Mouse (Mus musculus) midbrain, postnatal 0 days (tissue): ENCODE results near the gene Mtmr3. TPM values are rescaled to one million over a fixed set of nuclear protein-coding genes. Genes with fewer than 3 reads are reported as not detected.
A peak's percentile ranks its signal among the peaks of the same experiment; 100 is the strongest.

ENCODE experiments used
- ATAC-seq: fragments of 200-750 bp; cut with Nextera tagmentation; 2 replicates; pipeline ENCODE4 v1.8.0; 2017; ENCODE audit warnings: moderate number of reproducible peaks, mild to moderate bottlenecking, moderate TSS enrichment, moderate library complexity; ENCODE audit not compliant: low FRiP score
- DNase-seq: peaks from one replicate; pipeline ENCODE4 v3.0.0-alpha.2; 2015; ENCODE audit warnings: low spot score
- H3K27ac ChIP-seq: fragments of 300-500 bp; sonication (generic); 2 replicates; pipeline ENCODE4 v1.5.1; 2014; ENCODE audit warnings: low read depth, mild to moderate bottlenecking, low read length, mixed read lengths
- H3K27me3 ChIP-seq: fragments of 300-500 bp; sonication (generic); 2 replicates; pipeline ENCODE4 v1.6.1; 2014; ENCODE audit warnings: low read length, control low read depth, mixed read lengths; ENCODE audit not compliant: insufficient read depth
- H3K36me3 ChIP-seq: fragments of 300-500 bp; sonication (generic); 2 replicates; pipeline ENCODE4 v1.6.1; 2014; ENCODE audit warnings: low read length, control low read depth, mixed read lengths; ENCODE audit not compliant: insufficient read depth
- H3K4me1 ChIP-seq: fragments of 300-500 bp; sonication (generic); 2 replicates; pipeline ENCODE4 v1.6.1; 2014; ENCODE audit warnings: mild to moderate bottlenecking, control low read depth, antibody characterized with exemption, low read length, mixed read lengths; ENCODE audit not compliant: insufficient read depth
- H3K4me2 ChIP-seq: fragments of 300-500 bp; sonication (generic); 2 replicates; pipeline ENCODE4 v1.6.1; 2014; ENCODE audit warnings: low read depth, mild to moderate bottlenecking, low read length, mixed read lengths; ENCODE audit not compliant: poor library complexity, severe bottlenecking
- H3K4me3 ChIP-seq: fragments of 300-500 bp; sonication (generic); 2 replicates; pipeline ENCODE4 v1.5.1; 2014; ENCODE audit warnings: low read depth, mild to moderate bottlenecking, low read length, moderate library complexity
- H3K9ac ChIP-seq: fragments of 300-500 bp; sonication (generic); replicated peaks from 2 replicates; pipeline ENCODE4 v1.6.1; 2014; ENCODE audit warnings: mild to moderate bottlenecking, low read length, moderate library complexity, mixed read lengths; ENCODE audit not compliant: poor library complexity, severe bottlenecking
- H3K9me3 ChIP-seq: fragments of 300-500 bp; sonication (generic); 2 replicates; pipeline ENCODE4 v1.6.1; 2016; ENCODE audit warnings: low read length, control low read depth
- CTCF ChIP-seq: IDR thresholded peaks from 2 replicates; pipeline ENCODE4 v1.5.1; 2016; ENCODE audit warnings: antibody characterized with exemption, mild to moderate bottlenecking
- WGBS: fragments of 180-500 bp; shearing (Covaris S2); extraction: QIAGEN DNeasy Blood & Tissue Kit; methylation state at CpG from one replicate; pipeline ENCODE4 v1.1.7; 2014; 5-methylcytosine and 5-hydroxymethylcytosine counted together
- polyA plus RNA-seq: library from polyadenylated mRNA; unstranded; fragments of >200 nt; fragmentation: Nextera tagmentation; extraction: Ambion mirVana; gene quantifications from 2 replicates; pipeline ENCODE4 v1.2.1, GENCODE M21; 2015
- total RNA-seq: library from RNA; depleted of rRNA; stranded (reverse); fragments of >200 nt; gene quantifications from 2 replicates; pipeline ENCODE4 v1.2.3, GENCODE M21; 2014

Mtmr3 gene
- total and polyA plus RNA-seq, 2 experiments from 2014 or later: 28.5 to 93.5 TPM

GRCm38 (mm10) chr11:4606541-4606940 lies 11.9 kb upstream of the Mtmr3 start:
- no peaks in the 10 kb centered on the region for H3K4me1 ChIP-seq
- H3K27ac ChIP-seq: no peak overlapping the region
- H3K9me3 ChIP-seq: no peaks in the 10 kb centered on the region
- H3K4me2 ChIP-seq: no peak overlapping the region
- DNase-seq: no peak
- no peaks in the 10 kb centered on the region for H3K36me3 ChIP-seq
- H3K27me3 ChIP-seq: no peaks in the 10 kb centered on the region
- ATAC-seq: no peak
- no peak overlapping the region for H3K9ac ChIP-seq
- WGBS: 81% methylated on average over 1 of the region's 1 CpGs
- no peak for TF ChIP-seq CTCF
- H3K4me3 ChIP-seq: no peak overlapping the region

GRCm38 (mm10) chr11:4605414-4605813 lies 10.8 kb upstream of the Mtmr3 start:
- no peak for TF ChIP-seq CTCF
- Histone ChIP-seq H3K27me3 (no peaks in the 10 kb centered on the region), H3K36me3 (no peaks in the 10 kb centered on the region), H3K27ac (no peak overlapping the region), H3K9me3 (no peaks in the 10 kb centered on the region), H3K4me1 (no peaks in the 10 kb centered on the region), H3K4me3 (no peak overlapping the region), H3K9ac (no peak overlapping the region), H3K4me2 (no peak overlapping the region)
- WGBS: 54% methylated on average over 7 of the region's 7 CpGs
- no peak for ATAC-seq
- no peak for DNase-seq

GRCm38 (mm10) chr11:4604441-4604840 lies 9.8 kb upstream of the Mtmr3 start:
- WGBS: 75% methylated on average over 6 of the region's 6 CpGs
- Histone ChIP-seq H3K36me3 (no peaks in the 10 kb centered on the region), H3K9me3 (no peaks in the 10 kb centered on the region), H3K4me1 (no peaks in the 10 kb centered on the region), H3K27ac (no peak overlapping the region), H3K9ac (no peak overlapping the region), H3K4me2 (no peak overlapping the region), H3K27me3 (no peaks in the 10 kb centered on the region), H3K4me3 (no peak overlapping the region)
- DNase-seq: no peak
- TF ChIP-seq CTCF: no peak
- ATAC-seq: no peak

- DNase-seq: peak; percentile 22
- TF ChIP-seq CTCF: no peak
- Histone ChIP-seq H3K4me3 (no peak overlapping the region), H3K9ac (no peak overlapping the region), H3K27ac (no peak overlapping the region), H3K4me1 (no peaks in the 10 kb centered on the region), H3K4me2 (no peak overlapping the region), H3K36me3 (no peaks in the 10 kb centered on the region), H3K9me3 (no peaks in the 10 kb centered on the region), H3K27me3 (no peaks in the 10 kb centered on the region)
- no peak for ATAC-seq
- 33% methylated on average over 12 of the region's 12 CpGs for WGBS
These were observed 8.2 kb upstream of the Mtmr3 start for GRCm38 (mm10) chr11:4602691-4603441.

GRCm38 (mm10) chr11:4601890-4602289 lies 7.2 kb upstream of the Mtmr3 start:
- H3K4me1 ChIP-seq: no peaks in the 10 kb centered on the region
- no peaks in the 10 kb centered on the region for H3K27me3 ChIP-seq
- TF ChIP-seq CTCF: no peak
- H3K36me3 ChIP-seq: no peaks in the 10 kb centered on the region
- DNase-seq: no peak
- ATAC-seq: no peak
- H3K27ac ChIP-seq: no peak overlapping the region
- H3K9me3 ChIP-seq: no peaks in the 10 kb centered on the region
- H3K4me3 ChIP-seq: no peak overlapping the region
- no peak overlapping the region for H3K4me2 ChIP-seq
- H3K9ac ChIP-seq: no peak overlapping the region
- WGBS: 50% methylated on average over 5 of the region's 5 CpGs

GRCm38 (mm10) chr11:4599916-4600315 lies 5.3 kb upstream of the Mtmr3 start:
- Histone ChIP-seq H3K4me2 (no peak overlapping the region), H3K36me3 (no peaks in the 10 kb centered on the region), H3K4me3 (no peak overlapping the region), H3K4me1 (no peaks in the 10 kb centered on the region), H3K27ac (no peak overlapping the region), H3K27me3 (no peaks in the 10 kb centered on the region), H3K9ac (no peak overlapping the region), H3K9me3 (no peaks in the 10 kb centered on the region)
- no peak for DNase-seq
- WGBS: 91% methylated on average over 3 of the region's 3 CpGs
- no peak for TF ChIP-seq CTCF
- no peak for ATAC-seq
